Mouse (Mus musculus): ENCODE measurements around the gene Lyg1. TPM values are rescaled to one million over a fixed set of nuclear protein-coding genes. Genes with fewer than 3 reads are reported as not detected.

Gene Lyg1
- not detected for total RNA-seq (2023)

GRCm38 (mm10) chr1:37957659-37958058 is at the start of gene Lyg1:
Gene Lyg1, minus strand, starts transcription at chr1:37957759.

GRCm38 (mm10) chr1:37997867-37998266 is 40.3 kb upstream of the Lyg1 start, which contains the start of the genes Txndc9 and Eif5b:
Gene Txndc9, minus strand, starts transcription at chr1:37997893.
Gene Eif5b, plus strand, starts transcription at chr1:37998010.

GRCm38 (mm10) chr1:37916393-37916792 is 41.2 kb downstream of the Lyg1 start, which contains the start of gene Lyg2:
Gene Lyg2, minus strand, starts transcription at chr1:37916493.

Other genes starting within 250 kb of the Lyg1 start
- 0.55 TPM for gene 2010300C02Rik, start 237.7 kb downstream of the Lyg1 start, total RNA-seq (2023)
- 3.0 TPM for gene Tsga10, start 91.3 kb downstream of the Lyg1 start, total RNA-seq (2023)
- gene Lipt1, start 86.0 kb downstream of the Lyg1 start, total RNA-seq (2023), result 2.8 TPM
- 31.6 TPM for gene Mitd1, start 67.3 kb downstream of the Lyg1 start, total RNA-seq (2023)
- gene Mrpl30, start 67.3 kb downstream of the Lyg1 start, total RNA-seq (2023), result 146 TPM
- gene Lyg2, start 41.3 kb downstream of the Lyg1 start, total RNA-seq (2023), result not detected
- gene Txndc9, start 40.1 kb upstream of the Lyg1 start, total RNA-seq (2023), result 74.5 TPM
- gene Eif5b, start 40.3 kb upstream of the Lyg1 start, total RNA-seq (2023), result 49.0 TPM
- 30.8 TPM for gene Rev1, start 172.0 kb upstream of the Lyg1 start, total RNA-seq (2023)